Mouse (Mus musculus) layer of hippocampus, postnatal 10 days (tissue): ENCODE measurements around the gene Tmem233. TPM values are rescaled to one million over a fixed set of nuclear protein-coding genes. Genes with fewer than 3 reads are reported as not detected.
A peak's percentile ranks its signal among the peaks of the same experiment; 100 is the strongest.

Source experiments
- DNase-seq, 2 experiments: peaks; one replicate each; pipeline ENCODE4 v3.0.0; 2021; ENCODE audit warnings: low spot score in 2 of 2
- total RNA-seq, 2 experiments: library from RNA; stranded (reverse); gene quantifications; 2 replicates each; pipeline ENCODE4 v1.2.3; 2021

Gene Tmem233
- total RNA-seq, 2 experiments from 2014 or later: not detected

- no peak for DNase-seq
Observed at GRCm38 (mm10) chr5:116030566-116031189, 52.4 kb downstream of the Tmem233 start.

DNA sequence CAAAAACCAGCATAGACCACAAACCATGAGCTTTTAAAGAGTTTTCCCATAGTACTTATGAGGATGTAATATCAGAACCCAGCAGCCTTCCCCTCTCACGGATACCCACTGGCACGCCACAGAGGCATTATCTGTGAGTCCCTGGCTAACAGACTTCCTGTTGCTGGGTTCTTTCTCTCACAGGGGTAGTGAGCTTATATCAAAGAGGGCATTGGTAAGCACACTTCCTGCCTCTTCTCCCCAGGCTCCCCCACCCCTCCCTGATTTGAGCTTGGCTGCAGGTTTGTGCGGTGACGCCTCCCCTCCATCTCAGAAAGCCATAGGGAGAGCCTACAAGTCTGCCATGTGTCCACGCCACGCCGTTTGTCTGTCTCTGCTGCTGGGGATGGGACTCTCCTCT, 54.0 kb downstream of the Tmem233 start:
- DNase-seq: no peak

- no peak for DNase-seq
Observed at GRCm38 (mm10) chr5:116026561-116026960, 56.5 kb downstream of the Tmem233 start.

- DNase-seq: no peak
Observed at GRCm38 (mm10) chr5:116026107-116026506, 56.9 kb downstream of the Tmem233 start.

GRCm38 (mm10) chr5:116024327-116024739, 58.7 kb downstream of the Tmem233 start, which contains the start of gene Prkab1:
Gene Prkab1 (minus strand): TSS chr5:116024508.
- peak; percentile 84 to 90 for DNase-seq

GRCm38 (mm10) chr5:116023821-116024284, 59.2 kb downstream of the Tmem233 start:
- DNase-seq: peak in 1 of 2 experiments; percentile 23

- DNase-seq: peak; percentile 36 to 59
Observed at GRCm38 (mm10) chr5:116023251-116023661, 59.8 kb downstream of the Tmem233 start.

DNA sequence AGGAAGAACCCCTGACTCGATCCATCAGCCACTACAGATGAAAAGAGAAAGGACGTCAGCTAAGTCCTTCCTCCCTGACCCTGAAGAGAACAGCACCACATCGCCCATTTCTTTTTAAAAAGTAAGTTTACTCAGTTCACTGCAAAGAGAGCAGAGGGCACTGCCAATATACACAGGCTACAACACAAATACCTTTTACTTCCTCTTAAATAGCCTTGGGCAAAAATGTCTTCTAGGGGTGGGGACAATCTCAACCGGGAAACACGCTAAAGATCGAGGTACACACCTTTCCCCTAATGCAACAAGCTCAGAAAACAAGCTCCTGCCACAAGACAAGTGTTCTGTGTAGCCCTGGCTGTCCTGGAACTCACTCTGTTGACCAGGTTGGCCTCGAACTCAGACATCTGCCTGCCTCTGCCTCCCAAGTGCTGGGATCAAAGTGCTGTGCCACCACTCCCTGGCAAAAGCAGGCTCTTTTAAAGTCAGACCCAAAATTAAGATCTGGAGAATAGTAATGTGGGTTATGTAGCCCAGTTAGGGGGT, 60.3 kb downstream of the Tmem233 start:
- DNase-seq: no peak

DNA sequence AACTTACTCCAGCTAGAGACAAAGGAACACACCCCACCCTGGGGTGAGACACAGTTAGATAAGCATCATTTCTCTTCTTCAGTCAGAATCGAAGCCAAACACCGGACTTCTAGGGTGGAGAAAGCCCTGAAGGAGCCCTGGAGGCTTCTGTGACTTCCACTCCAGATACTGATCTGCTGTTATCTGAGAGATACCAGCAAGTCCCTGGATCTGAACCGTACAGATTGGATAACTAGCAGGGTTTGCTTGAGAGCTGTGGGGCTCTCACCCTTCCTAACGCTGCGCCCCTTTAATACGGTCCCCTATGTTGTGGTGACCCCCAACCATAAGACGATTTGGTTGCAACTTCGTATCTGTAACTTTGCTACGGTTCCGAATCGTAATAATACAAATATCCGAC, 60.9 kb downstream of the Tmem233 start:
- no peak for DNase-seq

DNA sequence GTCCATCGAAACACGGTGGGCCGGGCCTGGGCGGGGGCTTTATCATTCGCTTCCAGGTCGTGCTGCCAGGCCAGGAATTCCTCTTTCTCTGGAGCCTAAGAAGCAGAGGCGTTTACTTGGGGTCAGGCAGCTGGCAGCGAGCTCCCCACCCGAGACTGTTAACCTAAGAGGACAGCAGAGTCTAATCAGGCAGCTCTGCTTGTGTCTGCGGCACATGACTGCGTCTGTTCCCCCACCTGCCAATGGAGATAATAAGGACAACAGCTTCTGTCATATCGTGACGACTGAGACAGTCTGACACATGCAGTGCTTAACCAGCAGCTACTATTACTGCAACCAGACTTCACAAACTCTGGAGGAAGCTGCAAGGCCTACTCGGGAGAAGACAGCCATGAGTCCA, 61.5 kb downstream of the Tmem233 start:
- no peak for DNase-seq

- no peak for DNase-seq
Observed at GRCm38 (mm10) chr5:116019371-116019770, 63.7 kb downstream of the Tmem233 start.

- no peak for DNase-seq
Observed at GRCm38 (mm10) chr5:116018784-116019183, 64.3 kb downstream of the Tmem233 start.

- no peak for DNase-seq
Observed at GRCm38 (mm10) chr5:116018196-116018595, 64.8 kb downstream of the Tmem233 start.

GRCm38 (mm10) chr5:116017391-116017790, 65.7 kb downstream of the Tmem233 start:
- DNase-seq: no peak

DNA sequence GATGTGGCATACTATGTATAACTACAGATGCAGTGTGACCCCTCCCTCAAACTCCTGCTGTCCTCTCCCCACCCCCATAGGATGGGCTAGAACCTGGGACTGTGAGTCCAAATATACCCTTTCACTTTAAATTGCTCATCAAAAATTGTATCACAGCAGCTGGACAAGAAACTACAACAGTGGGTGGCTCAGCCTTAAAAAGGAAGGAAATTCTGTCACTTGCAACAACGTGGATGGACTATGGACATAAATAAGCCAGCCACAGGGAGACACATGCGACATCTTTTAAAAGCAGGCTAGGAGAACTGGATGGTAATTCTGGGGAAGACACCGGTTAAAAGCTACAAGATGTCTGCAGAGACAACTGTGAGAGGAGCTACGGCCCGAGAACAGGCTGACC, 66.5 kb downstream of the Tmem233 start:
- no peak for DNase-seq

GRCm38 (mm10) chr5:116014237-116014636, 68.8 kb downstream of the Tmem233 start:
- DNase-seq: no peak

DNA sequence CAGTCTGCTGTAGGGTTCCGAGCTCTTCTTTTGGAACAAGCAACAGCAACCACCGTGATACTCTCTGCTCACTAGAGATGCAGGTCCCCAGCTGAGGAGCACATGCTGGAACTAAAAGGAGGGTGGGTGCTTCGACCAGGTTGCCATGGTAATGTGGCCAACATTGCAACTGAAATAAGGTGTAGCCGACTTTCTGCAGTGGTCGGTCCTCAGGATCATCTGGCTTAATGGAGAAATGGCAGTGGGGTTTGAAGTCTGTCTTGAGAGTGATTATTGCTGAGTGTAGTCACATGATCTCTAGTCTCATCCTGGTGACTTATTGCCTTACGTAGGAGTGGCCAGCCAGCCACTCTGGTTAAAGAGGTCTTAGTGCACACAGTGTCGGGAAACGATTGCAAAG, 69.2 kb downstream of the Tmem233 start:
- DNase-seq: no peak

- no peak for DNase-seq
Observed at GRCm38 (mm10) chr5:116012503-116012902, 70.5 kb downstream of the Tmem233 start.

GRCm38 (mm10) chr5:116011700-116012099, 71.3 kb downstream of the Tmem233 start:
- DNase-seq: no peak

- DNase-seq: no peak
Observed at GRCm38 (mm10) chr5:116009884-116010627, 73.0 kb downstream of the Tmem233 start.

DNA sequence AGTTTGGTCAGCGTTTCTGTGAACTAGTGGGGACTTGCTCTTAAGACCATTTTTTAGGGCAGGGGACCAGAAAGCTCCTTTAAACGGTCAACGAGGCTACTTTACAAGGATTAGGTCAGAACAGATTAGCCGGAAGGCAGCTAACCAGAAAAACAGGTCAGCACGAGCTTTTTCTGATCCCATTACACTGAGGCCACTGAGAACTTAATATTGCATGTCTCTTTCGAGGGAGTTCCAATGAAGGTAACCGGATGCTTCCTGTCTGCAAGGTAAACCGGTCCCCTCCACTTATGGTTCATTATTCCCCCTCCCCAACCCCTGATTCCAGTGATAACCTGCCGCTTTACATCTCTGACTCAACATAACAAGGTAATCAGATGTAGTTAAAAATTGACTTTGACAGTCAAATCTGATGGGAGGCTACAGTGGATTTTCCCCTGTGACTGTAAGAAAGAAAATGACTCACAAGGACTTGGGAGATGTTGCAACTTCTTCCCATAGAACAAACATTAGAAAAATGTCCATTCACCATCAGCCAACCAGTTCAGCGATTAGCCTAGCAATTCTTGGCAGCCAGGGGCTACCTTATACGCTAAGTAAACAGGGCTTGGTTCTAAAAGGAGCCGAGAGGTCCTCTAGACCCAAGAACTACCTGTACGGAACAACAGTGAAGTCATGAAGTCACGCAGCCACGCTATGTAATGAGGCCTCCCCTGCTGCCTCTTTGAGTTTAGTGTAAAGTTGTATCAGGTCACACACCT, 73.8 kb downstream of the Tmem233 start:
- DNase-seq: no peak

- no peak for DNase-seq
Observed at GRCm38 (mm10) chr5:116007723-116008122, 75.3 kb downstream of the Tmem233 start.
